Mouse (Mus musculus) heart, adult 11 months (tissue): ENCODE data around the gene Ccl17.

Experiments used
- DNase-seq: peaks from one replicate; pipeline ENCODE4 v3.0.0; 2022

Ccl17 gene

DNA sequence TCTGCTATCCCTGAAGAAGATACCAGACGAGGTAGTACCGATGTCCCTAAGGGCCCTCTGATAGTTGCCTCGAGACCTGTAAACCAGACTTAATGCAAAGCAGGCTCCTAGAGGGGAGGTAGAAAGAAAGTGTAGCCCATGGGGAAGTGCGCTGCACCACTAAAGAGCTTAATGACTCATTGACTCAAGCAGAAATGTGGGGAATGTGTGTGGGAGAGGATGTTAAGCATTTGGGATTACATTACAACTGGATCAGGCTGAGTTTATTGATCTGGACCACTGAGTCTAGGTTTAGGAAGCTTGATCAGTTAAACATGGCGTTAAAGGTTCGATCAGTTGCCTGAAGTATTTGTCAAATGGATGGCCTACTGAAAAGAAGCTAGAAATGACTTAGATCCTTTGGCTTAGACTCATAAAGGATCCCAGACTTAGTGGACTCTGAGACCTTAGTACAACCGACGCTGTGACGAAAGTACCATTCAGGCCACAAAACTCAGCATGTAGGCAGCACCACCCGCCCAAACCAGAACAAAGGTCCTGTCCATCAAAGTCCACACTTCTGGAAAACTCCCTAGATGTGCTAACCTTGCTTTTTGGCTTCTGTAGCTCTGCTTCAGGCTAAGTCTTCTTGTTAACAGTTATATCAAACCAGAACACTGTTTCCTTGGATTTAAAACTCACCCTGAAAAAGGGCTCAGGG is 20.8 kb upstream of the Ccl17 start:
- no peak for DNase-seq

DNA sequence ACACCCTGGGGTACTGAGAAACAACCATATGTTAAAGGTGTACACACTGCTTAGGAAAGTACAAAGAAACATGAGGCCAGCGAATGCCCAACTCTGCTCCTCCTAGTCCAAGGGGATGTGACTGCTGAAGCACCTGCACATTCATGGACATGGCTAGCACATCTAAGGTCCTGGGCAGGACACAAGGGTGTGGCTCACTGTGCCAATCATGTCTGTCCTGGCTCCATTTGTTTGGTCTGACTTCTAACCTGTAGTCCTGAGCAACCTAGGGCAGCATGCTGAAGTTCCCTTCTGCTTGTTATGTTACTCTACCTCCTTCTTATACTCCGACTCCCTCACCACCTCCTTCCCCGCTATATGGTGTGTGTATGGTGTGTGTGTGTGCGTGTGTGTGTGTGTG is 15.9 kb upstream of the Ccl17 start:
- no peak for DNase-seq

GRCm38 (mm10) chr8:94794782-94795181 is 15.5 kb upstream of the Ccl17 start:
- no peak for DNase-seq

DNA sequence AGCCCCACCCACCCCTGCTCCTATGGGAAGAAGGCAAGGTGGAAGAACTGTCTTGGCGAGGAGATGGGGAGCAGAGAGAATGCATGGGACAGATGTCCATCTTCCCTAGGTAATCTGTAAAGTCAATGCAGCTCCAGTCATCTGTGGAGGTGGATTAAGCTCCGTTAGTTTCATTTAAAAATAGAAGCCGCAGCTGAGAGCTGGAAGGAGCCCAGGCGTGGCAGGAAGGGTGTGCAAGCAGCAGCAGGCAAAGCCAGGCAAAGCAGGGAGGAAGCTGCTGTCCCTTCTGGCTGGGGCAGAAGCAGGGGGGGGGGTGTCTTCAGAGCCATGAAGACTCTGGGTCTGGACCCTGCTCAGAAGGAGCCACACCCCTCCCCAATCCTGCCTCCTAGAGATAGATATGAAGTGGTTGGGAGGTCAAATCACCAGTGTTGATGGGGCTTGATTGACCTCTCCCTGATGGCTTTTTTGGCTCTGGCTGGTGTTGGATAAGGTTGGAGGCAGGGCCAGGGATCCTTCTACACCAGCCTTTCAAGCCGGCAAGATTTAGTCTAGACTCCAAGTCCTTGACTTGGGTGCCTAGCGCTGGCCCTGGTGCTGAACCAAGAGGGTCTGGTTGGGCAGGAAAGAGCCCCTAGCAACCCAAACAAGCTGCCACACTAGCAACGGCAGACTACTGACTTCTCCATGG is 9.8 kb upstream of the Ccl17 start:
- DNase-seq = no peak

GRCm38 (mm10) chr8:94801293-94802095 is 8.8 kb upstream of the Ccl17 start:
- DNase-seq = peak; percentile 94

DNA sequence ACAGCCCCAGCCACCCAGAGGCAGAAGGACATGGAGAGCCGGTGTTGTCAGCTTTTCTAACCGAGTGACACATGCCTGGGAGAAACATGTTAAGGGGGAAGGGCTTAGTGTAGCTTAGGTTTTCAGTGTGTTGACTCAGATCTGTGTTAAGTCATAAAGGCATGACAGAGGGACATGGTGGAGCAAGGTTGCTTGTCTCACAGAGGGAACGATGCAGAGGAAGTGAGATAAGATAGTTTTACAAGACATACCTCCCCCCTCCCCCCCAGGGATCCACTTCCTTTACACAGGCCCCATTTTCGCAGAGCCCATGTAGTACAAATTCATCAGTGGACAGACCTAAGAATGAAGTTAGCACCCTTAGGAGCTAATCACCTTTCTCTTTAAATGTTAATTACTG is 7.9 kb upstream of the Ccl17 start:
- no peak for DNase-seq

GRCm38 (mm10) chr8:94803551-94803950 is 6.7 kb upstream of the Ccl17 start:
- DNase-seq = no peak

- DNase-seq = no peak
Observed at GRCm38 (mm10) chr8:94804546-94805340, 5.5 kb upstream of the Ccl17 start.

DNA sequence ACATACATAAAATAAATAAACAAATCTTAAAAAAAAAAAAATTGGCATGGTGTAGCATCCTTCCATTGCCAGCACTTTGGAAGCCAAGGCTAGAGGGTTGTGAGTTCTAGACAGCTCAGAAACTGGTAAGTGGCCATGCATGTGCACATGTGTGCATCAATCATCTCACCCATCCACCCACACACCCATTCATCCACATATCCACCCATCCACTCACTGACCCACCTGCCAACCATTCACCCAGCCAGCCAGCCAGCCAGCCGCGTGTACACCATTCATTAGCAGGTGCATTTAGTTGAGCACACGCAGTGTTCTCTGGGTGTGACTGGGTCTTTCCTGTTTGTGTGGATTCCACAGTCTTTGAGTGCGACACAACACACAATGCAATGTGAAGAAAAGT is 4.4 kb upstream of the Ccl17 start:
- no peak for DNase-seq

GRCm38 (mm10) chr8:94807506-94807905 is 2.7 kb upstream of the Ccl17 start:
- peak; percentile 96 for DNase-seq

DNA sequence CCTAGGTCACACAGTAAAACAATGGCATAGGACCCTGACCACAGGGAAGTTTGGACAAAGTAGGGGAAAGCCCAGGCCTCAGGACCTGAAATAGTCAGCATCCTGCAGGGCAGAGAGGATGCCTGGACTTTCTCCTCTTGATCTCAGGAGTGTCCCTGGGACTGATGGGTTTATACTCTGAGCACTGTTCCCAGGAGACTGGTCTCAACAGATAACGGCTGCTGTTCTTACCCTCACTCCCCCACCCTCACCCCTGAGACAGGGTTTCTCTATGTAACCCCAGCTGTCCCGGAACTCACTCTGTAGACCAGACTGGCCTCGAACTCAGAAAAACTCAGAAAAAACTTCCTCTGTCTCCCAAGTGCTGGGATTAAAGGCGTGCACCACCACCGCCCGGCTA is 1.9 kb upstream of the Ccl17 start:
- DNase-seq = no peak

- DNase-seq = no peak
Observed at GRCm38 (mm10) chr8:94810855-94811254, 602 bp downstream of the Ccl17 start.

- no peak for DNase-seq
Observed at GRCm38 (mm10) chr8:94811654-94812053, 1.4 kb downstream of the Ccl17 start.

- peak; percentile 96 for DNase-seq
Observed at GRCm38 (mm10) chr8:94812645-94813098, 2.4 kb downstream of the Ccl17 start.

GRCm38 (mm10) chr8:94814556-94814955 is 4.3 kb downstream of the Ccl17 start:
- no peak for DNase-seq

- DNase-seq = no peak
Observed at GRCm38 (mm10) chr8:94817933-94818332, 7.7 kb downstream of the Ccl17 start.

GRCm38 (mm10) chr8:94819671-94820179 is 9.5 kb downstream of the Ccl17 start:
- no peak for DNase-seq

DNA sequence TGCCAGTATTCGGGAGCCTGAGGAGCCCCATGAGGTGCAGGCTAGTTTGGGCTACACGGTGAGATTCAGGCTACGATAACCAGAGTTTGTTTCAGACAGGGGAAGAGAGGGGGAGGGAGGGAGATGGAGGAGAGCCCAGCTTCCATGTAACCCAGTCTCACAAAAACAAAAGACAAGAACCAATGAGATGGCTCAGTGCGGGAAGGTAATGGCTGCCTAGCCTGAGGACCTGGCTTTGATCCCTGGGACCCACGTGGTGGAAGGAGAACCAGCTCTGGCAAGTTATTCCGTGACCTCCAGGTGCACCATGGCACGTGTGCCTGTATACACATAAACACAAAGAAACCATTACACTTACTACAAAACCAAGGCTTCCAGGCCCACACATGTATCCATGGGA is 10.3 kb downstream of the Ccl17 start:
- no peak for DNase-seq

DNA sequence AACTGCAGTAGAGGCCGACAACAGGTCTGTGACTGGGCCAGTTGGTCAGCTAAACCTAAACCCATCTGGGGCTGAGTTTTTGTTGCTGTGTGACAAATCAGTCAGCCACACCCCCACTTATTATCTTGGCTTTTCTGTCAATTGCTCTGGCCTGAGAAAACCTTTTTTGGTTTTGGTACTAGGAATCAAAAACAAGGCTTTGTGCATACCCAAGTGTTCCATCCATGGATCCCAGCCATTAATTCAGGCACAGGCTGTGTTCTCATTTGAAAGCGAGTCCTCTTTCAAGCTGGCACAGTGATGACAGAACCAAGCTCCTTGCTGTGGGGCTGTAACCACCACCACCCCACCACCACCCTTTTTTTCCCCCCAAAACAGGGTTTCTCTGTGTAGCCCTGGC is 11.1 kb downstream of the Ccl17 start:
- DNase-seq = no peak

DNA sequence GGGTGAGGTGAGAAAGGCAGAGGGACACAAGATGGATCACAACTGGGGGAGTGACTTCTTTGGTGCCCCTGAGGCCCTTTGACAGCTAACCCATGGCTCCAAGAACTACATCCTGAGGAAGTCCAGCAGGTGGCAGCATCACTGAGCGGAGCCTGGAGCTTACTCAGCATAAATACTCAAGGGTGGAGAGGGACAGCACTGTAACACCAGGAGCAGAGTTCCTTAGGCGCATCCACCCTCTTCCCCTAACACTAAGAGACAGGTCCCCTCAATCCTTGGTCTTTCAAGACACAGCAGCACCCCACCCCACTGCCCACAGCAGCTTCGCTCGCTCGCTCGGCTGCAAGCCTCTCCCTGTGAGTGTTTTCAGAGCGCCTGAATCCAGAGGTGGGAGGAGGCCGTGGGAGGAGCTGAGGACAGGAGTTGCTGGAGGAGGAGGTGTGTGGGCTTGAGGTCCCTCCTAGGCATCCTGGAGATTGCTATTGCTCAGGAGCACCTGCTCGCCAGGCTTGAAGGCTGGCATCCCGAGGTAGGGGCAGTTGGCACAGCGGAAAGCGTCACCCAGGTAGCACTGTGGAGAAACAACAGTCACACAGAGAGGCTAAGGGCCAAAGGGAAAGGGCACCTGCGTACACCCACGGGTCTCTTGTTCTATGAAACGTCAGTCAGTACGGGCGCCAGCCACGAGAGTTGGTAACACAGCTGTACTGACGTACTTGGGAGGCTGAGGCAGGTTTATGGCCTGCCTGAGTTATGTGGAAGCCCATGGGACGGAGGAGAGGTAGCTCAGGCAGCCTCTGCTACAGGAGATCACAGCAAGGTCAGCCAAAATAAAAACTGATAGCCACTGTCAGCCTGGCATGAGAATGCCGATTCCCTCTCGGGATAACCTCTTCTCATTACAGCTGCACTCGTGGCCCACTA is 12.6 kb downstream of the Ccl17 start:
- no peak for DNase-seq

DNA sequence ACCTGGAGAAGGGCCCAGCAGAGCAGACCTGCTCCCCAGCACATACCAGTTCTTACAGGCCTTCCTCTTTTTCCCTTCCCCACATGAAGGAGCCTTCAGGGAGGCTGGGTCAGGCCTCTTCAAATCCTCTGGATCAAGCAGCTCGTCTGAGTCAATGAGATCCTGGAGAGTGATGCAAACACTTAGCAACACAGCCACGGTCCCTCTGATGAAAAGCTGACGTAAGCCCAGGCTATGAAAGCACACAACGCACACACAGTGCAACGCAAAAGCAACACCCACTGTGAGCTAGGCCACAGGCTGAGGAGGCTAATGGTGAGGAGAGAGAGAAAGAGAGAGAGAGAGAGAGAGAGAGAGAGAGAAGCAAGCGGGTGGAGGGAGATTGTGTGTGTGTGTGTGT is 14.9 kb downstream of the Ccl17 start:
- no peak for DNase-seq

- DNase-seq = no peak
Observed at GRCm38 (mm10) chr8:94826210-94826609, 16.0 kb downstream of the Ccl17 start.
